Mouse (Mus musculus) liver, adult 2 months (tissue): ENCODE data around the gene Gm45713.
A peak's percentile ranks its signal among the peaks of the same experiment; 100 is the strongest.

ENCODE experiments used
- CTCF ChIP-seq: fragments of 200-500 bp; IDR thresholded peaks from 2 replicates; pipeline ENCODE4 v1.5.1; 2011; ENCODE audit warnings: low read depth, low read length, control low read depth
- POLR2A ChIP-seq: fragments of 200-500 bp; IDR thresholded peaks from 2 replicates; pipeline ENCODE4 v1.6.1; 2011; ENCODE audit warnings: low read length, control low read depth; ENCODE audit not compliant: insufficient read depth; ENCODE audit errors: extremely low read depth

GRCm38 (mm10) chr7:45098541-45099240, 37.3 kb downstream of the Gm45713 start:
- TF ChIP-seq POLR2A: no peak
- TF ChIP-seq CTCF: peak; percentile 62
